Mouse (Mus musculus) heart, adult 2 months (tissue): Measurements from ENCODE around the gene Nphp3.

Experiments used
- EP300 ChIP-seq: fragments of 200-500 bp; IDR thresholded peaks from 2 replicates; pipeline ENCODE4 v1.6.1; 2011; ENCODE audit warnings: low read depth, low read length, control low read depth; ENCODE audit not compliant: insufficient read depth
- POLR2A ChIP-seq: fragments of 200-500 bp; IDR thresholded peaks from 2 replicates; pipeline ENCODE4 v1.6.1; 2011; ENCODE audit warnings: mild to moderate bottlenecking, low read depth, low read length, control low read depth; ENCODE audit not compliant: insufficient read depth

- no peak for TF ChIP-seq EP300
- no peak for TF ChIP-seq POLR2A
Measured at GRCm38 (mm10) chr9:104021026-104021425, 18.7 kb downstream of the Nphp3 start.
